Mouse (Mus musculus) T-helper 17 cell (primary cell): ENCODE measurements around the gene Ppp1r12b.

Experiments used
- in situ Hi-C, 2 experiments: fragments of 300-600 bp; cut with MboI, MseI; formaldehyde crosslinking; loops; 1 replicate in 1 of 2; 2 replicates in 1 of 2; pipeline ENCODE4 v1.15.1; 2025; ENCODE audit warnings: high pct_unique_total_duplicates in 2 of 2

Gene Ppp1r12b

DNA sequence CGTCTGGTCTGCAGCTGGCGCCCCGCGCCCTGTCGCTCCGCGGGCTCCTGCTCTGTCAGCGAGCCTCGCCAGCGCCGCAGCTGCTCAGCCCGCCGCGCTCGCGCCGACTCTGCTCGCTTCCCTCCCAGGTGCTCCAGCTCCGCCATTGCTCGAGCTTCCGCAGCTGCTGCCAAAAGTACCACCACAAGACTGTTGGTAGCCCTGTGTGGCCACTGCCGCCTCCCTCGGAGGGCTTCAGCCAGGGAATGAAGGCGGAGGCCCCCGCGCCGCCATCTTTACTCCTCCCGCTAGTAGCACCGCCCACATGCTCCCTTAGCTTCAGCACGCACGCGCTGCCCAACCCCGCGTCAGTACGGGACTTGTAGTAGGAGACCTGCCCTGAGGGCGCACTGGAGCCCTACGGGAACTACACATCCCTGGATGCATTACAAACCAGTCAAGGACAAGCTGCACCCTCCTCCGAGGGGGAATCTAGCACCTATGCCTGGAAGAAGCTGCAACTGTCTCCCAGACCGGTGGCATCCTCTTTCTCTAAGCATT lies at the start of gene Ppp1r12b:
Ppp1r12b (minus strand) TSS at position 306 of the 540 bp plus-strand sequence.
- in situ Hi-C loops = no loop called here

DNA sequence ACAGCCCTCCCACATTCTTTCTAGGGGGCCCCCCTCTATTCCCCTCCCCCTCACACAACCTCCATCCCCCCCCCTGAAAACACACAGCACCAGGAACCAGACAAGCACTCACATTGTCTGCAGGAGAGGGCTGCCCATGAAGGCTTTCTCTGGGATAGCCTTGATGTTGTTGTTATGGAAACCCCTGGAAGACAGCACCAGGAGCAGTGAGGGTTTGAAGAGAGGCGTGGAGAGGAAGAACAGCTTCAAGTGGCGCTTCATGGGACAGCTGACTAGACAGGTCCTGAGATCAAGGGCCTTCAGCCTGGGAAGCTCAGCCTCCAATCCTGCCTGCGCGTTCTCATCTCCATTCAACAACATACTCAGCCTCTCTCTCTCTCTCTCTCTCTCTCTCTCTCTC lies 47.6 kb upstream of the Ppp1r12b start:
- in situ Hi-C loops = no loop called here

- in situ Hi-C loops = no loop called here
Measured at GRCm38 (mm10) chr1:135000527-135000926, 44.8 kb upstream of the Ppp1r12b start.

DNA sequence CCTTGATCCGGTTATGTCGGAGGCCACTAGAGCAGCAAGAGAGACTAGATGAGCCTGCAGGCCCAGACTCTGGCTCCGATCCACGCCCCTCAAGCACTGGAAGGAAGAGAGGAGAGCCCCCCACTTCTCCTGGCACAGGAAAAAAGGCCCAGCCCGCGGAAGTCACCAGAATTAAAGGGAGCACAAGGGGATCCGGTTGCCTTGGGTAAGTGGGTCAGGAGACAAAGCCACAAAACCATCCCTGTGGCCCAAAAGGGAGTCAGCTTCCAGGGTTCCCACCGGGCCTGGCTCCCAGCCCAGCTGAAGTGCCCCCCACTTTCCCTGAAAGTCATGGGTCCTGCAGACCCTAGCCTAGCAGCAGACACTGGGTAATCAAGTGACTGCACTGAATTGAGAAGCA lies 42.5 kb upstream of the Ppp1r12b start:
- in situ Hi-C loops = no loop called here

DNA sequence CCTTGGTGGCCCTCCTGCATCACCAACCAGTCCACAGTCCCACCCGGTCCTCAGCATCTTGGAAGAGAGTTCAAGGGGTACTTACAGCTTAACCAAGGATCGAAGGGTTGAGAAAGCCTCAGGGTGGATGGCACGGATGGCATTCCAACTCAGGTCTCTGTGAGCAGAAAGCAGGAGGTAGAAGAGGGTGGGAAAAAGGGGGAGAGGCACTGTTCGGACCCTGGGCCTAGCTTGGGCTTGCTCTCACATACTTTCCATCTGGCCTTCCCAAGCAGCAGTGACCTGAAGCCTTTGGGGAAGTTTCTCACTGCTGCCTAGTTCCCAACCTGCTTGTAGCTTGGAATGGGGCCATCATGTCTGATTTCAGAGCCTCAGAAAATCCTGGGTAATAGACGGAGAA lies 41.8 kb upstream of the Ppp1r12b start:
- in situ Hi-C loops = no loop called here

- in situ Hi-C loops = no loop called here
Measured at GRCm38 (mm10) chr1:134996471-134996870, 40.7 kb upstream of the Ppp1r12b start.

DNA sequence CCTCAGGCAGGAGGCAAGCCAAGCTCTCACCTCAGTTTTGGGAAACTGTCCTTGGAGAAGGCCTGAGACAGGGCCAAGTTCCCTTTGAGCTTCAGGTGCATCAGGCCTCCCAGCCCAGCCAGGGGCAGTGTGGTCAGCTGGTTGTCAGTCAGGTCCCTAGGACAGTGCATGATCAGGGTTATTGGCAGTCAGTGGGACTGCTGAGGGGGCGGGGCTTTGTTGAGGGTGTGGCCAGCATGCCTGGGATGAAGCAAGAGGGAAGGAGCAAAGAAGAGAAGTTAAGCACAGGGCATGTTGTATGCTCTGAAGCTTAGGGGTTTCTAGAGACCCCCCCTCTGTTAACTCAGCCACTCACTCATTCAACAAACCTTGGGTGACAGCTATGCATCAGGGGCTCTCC lies 40.2 kb upstream of the Ppp1r12b start:
- in situ Hi-C loops = no loop called here

- in situ Hi-C loops = no loop called here
Measured at GRCm38 (mm10) chr1:134995437-134995836, 39.7 kb upstream of the Ppp1r12b start.

GRCm38 (mm10) chr1:134994739-134995138 lies 39.0 kb upstream of the Ppp1r12b start:
- in situ Hi-C loops = loop anchor here (5.0 kb wide), 1 partner anchor 108 kb away; no protein-coding TSS in a partner anchor

DNA sequence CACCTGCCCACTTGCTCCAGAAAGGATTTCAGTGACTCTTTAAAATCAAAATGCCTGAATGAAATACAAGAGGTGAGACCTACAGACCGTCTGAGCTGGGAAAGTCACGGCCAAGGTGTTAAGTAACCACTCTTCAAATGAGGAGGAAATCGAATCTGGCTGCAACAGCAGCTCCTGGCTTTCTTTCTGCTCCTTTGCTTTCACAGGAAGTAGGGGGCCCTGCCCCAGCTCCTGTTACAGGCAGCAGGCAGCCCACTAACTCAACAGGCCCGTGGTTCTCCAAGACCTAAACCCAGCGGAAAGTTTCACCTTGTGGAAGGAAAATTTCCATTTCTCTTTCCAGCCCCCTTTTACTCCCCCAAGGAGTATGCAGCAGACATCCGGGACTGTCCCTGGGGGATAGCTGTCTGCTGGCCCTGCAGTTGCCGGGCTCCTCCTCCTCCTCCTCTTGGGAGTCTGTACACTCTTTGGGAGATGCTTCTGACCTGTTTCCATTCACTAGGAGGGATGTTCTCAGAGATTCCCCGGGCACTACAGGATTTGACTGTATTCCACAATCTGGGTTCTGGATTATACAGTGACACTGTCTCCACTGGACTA lies 36.4 kb upstream of the Ppp1r12b start:
- in situ Hi-C loops = loop anchor here (5.0 kb wide), 1 partner anchor 110 kb away; no protein-coding TSS in a partner anchor

DNA sequence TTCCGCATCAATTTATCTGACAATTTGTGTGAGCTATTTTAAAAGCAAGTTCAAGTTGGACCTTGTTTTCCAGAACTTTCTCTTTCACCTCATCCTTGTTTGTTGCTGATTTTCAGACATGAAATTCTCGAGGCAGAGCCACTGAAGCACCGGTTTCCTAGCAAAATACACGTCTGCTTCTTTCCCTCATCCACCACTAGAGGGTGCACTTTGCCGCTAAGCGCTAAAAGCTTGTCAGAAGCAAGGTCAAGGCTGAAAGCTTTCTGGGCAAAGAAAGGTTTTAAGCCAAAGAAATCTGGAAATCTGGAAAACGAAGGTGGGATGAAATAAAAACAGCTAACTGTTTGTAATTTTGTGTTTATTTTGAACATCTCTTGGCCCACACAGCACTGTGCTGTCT lies 33.6 kb upstream of the Ppp1r12b start:
- in situ Hi-C loops = no loop called here

DNA sequence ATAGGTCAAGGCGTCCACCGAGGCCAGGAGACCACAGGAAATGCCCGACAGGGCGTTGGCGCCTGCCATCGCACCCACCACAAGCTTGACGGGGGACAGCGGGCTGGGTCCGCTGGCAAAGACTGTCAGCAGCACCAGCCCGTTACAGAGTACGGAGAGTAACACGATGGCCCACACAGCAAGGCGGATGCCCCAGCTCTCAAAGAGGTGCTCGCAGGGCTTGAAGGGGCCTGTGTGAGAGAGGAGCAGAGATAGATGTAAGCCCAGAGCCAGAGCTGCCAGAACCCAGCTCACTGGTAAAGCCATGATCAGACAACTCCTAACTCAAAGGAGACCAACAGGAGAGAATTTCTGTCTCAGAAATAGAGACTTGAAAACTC lies 32.2 kb upstream of the Ppp1r12b start:
- in situ Hi-C loops = no loop called here

GRCm38 (mm10) chr1:134987173-134987961 lies 31.6 kb upstream of the Ppp1r12b start:
- in situ Hi-C loops = no loop called here

DNA sequence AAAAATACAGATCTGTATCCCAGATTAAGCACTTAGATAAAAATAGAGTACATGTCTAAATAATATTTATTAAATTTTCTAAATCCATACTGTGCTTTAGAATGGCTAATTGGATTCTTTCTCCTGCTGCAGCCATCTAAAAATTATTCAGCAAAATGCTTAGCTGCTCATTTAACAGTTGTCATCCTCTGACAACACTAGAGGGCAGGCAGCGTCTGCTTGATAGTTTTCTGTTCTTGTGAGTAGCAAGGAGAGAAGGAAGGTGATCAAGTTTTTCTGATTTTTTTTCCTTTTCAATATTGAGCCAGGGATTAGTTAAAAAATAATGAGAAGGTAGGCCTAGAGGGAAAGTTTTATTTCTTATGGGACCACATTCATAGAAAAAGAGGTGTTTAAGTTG lies 17.2 kb upstream of the Ppp1r12b start:
- in situ Hi-C loops = no loop called here

- in situ Hi-C loops = no loop called here
Measured at GRCm38 (mm10) chr1:134965430-134965829, 9.7 kb upstream of the Ppp1r12b start.

- in situ Hi-C loops = no loop called here
Measured at GRCm38 (mm10) chr1:134962821-134963220, 7.1 kb upstream of the Ppp1r12b start.

- in situ Hi-C loops = no loop called here
Measured at GRCm38 (mm10) chr1:134962053-134962803, 6.5 kb upstream of the Ppp1r12b start, which contains the start of gene Ube2t. Gene Ube2t (plus strand): TSS chr1:134962565.

GRCm38 (mm10) chr1:134960634-134961033 lies 4.9 kb upstream of the Ppp1r12b start:
- in situ Hi-C loops = no loop called here

DNA sequence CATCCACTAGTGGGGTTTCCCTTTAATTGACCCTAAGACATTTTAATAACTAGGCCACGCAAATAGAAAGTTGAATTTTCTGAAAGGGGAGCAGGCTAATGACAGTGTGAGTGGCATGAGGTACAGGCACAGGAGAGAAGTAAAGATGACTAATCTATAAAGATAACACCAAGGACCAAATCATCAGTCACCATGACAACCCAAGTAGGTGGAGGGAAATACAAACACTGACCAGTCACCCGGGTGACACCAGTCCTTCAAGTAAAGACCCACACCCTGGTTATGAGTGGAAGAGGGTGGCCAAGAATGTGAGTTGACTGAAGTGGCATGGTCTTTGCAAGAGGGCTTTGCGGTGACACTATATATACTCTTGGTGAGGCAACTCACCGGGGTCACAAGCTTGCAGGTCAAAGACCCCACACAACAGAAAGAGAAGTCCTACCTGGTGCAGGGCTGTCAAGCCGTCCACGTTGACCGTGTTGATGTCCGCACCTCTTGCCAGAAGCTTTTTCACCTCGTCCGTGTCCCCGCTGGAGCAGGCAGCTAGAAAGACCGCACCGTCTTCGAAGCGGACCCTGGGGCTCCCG lies 599 bp downstream of the Ppp1r12b start:
- in situ Hi-C loops = no loop called here

DNA sequence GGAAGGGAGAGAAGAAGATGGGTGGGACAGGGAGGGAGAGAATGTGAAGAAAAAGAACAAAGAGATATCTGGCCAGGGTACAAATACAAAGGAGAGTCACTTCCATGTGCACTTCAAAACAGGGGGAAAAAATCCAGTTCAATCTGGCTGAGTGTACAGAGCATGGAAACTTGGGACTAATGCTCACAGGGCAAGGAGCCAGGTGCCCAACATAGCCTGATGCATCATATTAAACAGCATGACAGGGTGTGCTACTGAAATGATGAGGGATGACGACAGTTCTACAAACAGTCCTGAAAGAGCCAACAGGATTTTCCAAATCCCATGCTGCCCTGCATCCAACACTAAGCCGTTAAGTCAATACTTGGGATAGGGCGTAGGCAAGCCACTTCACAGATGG lies 5.8 kb downstream of the Ppp1r12b start:
- in situ Hi-C loops = no loop called here

DNA sequence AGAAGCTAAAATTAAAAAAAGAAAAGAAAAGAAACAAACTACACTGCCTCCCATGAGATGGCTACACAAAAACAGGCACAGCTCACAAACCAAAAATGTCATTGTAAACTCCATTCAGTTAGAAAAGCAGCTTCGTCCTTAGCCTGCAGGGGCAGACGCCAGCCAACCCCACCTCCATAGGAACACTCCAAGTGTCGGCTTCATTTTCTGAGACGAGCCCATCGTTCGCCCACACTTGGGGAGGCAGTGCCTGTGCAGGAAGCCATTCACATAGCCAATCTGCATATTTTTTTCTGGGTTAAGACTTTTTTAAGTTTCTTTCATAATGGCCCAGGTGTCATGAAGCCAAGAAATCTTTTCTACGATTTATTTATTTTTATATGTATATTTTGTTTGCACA lies 8.2 kb downstream of the Ppp1r12b start:
- in situ Hi-C loops = no loop called here

DNA sequence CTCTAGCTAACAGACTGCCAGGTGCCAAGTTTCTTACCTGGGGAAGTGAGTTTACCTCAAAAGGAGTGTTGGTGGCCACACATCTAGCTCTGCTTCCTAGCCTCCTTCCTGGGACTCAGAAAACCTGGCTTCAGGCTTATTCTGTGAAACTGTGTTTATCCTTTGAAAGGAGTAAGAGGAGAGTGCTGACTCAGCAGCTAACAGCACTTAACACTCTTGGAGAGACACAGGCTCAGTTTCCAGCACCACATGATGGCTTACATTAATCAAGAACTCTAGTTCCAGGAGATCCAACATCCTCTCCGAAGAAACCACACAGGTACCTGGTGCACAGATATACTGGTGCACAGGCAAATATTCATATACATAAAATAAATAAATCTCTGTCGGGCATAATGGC lies 12.8 kb downstream of the Ppp1r12b start:
- in situ Hi-C loops = no loop called here
